ENCODE assay signal across 12 mouse cellular contexts in genomic region chr11:118234500-118234899, GRCm38 (mm10). TPM values are rescaled to one million over a fixed set of nuclear protein-coding genes. Genes with fewer than 3 reads are reported as not detected.
DNase-seq lines count a peak whose midpoint lies in the region; ATAC-seq and TF ChIP-seq lines count a peak whose summit lies in the region.
"Had no signal": no experiment of that assay in that cellular context is flagged by ENCODE, and none has a peak within 500 bp of the region (broad histone marks: within the 10 kb centered on the region; RNA-seq: fewer than 3 reads in every experiment).

No protein-coding gene starts in this region.

- H3K4me2 ChIP-seq in stomach, embryonic 15.5 days: no peak overlapping the region
- H3K4me2 ChIP-seq: midbrain, embryonic 13.5 days had no signal

- H3K27ac ChIP-seq in left cerebral cortex, adult 2 months: peak overlapping the region; percentile 6; the same call in 1 of the 2 replicates
- peak overlapping the region; percentile 33; the same call in 1 of the 2 replicates for H3K27ac ChIP-seq in stomach, embryonic 15.5 days
- H3K27ac ChIP-seq: midbrain, embryonic 13.5 days had no signal

- no peak overlapping the region for H3K9ac ChIP-seq in stomach, embryonic 15.5 days
- H3K9ac ChIP-seq: midbrain, embryonic 13.5 days had no signal

- H3K27me3 ChIP-seq in stomach, embryonic 15.5 days (replicated peaks): no peaks in the 10 kb centered on the region
- H3K27me3 ChIP-seq: midbrain, embryonic 13.5 days had no signal

- no peak overlapping the region for H3K4me3 ChIP-seq in left cerebral cortex, adult 2 months
- no peak overlapping the region for H3K4me3 ChIP-seq in stomach, embryonic 15.5 days (replicated peaks)
- H3K4me3 ChIP-seq: erythroblast, embryonic 14.5 days; midbrain, embryonic 13.5 days had no signal

- no peaks in the 10 kb centered on the region for H3K9me3 ChIP-seq in stomach, embryonic 15.5 days
- H3K9me3 ChIP-seq: midbrain, embryonic 13.5 days had no signal

- H3K4me1 ChIP-seq in stomach, embryonic 15.5 days: peaks cover 19% of the 10 kb centered on the region

- DNase-seq in embryo, embryonic 10 days (ENCODE audit: low spot score): peak; percentile 25
- no peak for DNase-seq in embryo, embryonic 10.5 days (ENCODE audit: low spot score)
- DNase-seq in left cerebral cortex, adult 2 months (ENCODE audit: extremely low spot score in 1 of 2, low spot score in 2 of 2): no peak
- no peak for DNase-seq in left cerebral cortex, postnatal 4 days
- DNase-seq in kidney, postnatal 10 days: peak; percentile 34
- DNase-seq in cerebellum, adult 11-12 months: no peak
- DNase-seq in spleen, postnatal 36 days (ENCODE audit: low spot score in 2 of 2): no peak
- DNase-seq: cerebellum, adult 9-10 months; thymus, postnatal 4 days had no signal

- no peak for TF ChIP-seq CTCF in left cerebral cortex, adult 2 months (IDR thresholded peaks at IDR 0.05)

- no peaks in the 10 kb centered on the region for H3K36me3 ChIP-seq in stomach, embryonic 15.5 days
- H3K36me3 ChIP-seq: midbrain, embryonic 13.5 days had no signal

- intact Hi-C loops in left cerebral cortex, adult 2 months (cut with DNase I): no loop called here
- intact Hi-C loops in left cerebral cortex, postnatal 4 days (cut with DNase I): no loop called here

- ATAC-seq in stomach, embryonic 15.5 days (ENCODE audit: insufficient read depth, low FRiP score, low read depth): no peak
- ATAC-seq: midbrain, embryonic 13.5 days had no signal

- WGBS in stomach, embryonic 15.5 days: 65% methylated on average over 6 of the region's 6 CpGs

RNA-seq across cellular contexts. Expression of gene Cyth1, which starts 13.9 kb away (rescaled TPM):
- total RNA-seq in left cerebral cortex, adult 2 months (2021): 10 to 100 TPM; 65.2 to 69.3 TPM
- total RNA-seq in left cerebral cortex, postnatal 4 days (2021): 10 to 100 TPM; 66.3 to 70.5 TPM
- polyA plus RNA-seq in stomach, embryonic 15.5 days (2015; fragmentation: Nextera tagmentation; extraction: Ambion mirVana): 13.8 and 13.9 TPM in 2 replicates

RNA-seq across cellular contexts. Expression of gene Usp36, which starts 55.5 kb away (rescaled TPM):
- 10 to 100 TPM; 32.1 to 33.1 TPM for total RNA-seq in left cerebral cortex, adult 2 months (2021)
- 10 to 100 TPM; 27.3 to 30.2 TPM for total RNA-seq in left cerebral cortex, postnatal 4 days (2021)
- polyA plus RNA-seq in stomach, embryonic 15.5 days (2015; fragmentation: Nextera tagmentation; extraction: Ambion mirVana): 20.3 and 20.5 TPM in 2 replicates

Comparison
In these comparisons a context has a peak if more than half of its experiments do, and no peak if none do; other contexts are left out.
1. DNase-seq: peak in embryo, embryonic 10 days (single experiment) and kidney, postnatal 10 days (single experiment); none in embryo, embryonic 10.5 days (single experiment), left cerebral cortex, adult 2 months (0 of 2), left cerebral cortex, postnatal 4 days (single experiment), cerebellum, adult 11-12 months (single experiment) and spleen, postnatal 36 days (0 of 2).